Mouse (Mus musculus) liver, embryonic 14.5 days (tissue): Measurements from ENCODE around the gene Foxd3. TPM values are rescaled to one million over a fixed set of nuclear protein-coding genes. Genes with fewer than 3 reads are reported as not detected.

Experiments used
- ATAC-seq: fragments of 200-750 bp; cut with Nextera tagmentation; 2 replicates; pipeline ENCODE4 v1.8.0; 2017; ENCODE audit warnings: moderate number of reproducible peaks, mild to moderate bottlenecking, moderate library complexity; ENCODE audit not compliant: insufficient read depth
- DNase-seq, 3 experiments: peaks; one replicate each; pipeline ENCODE4 v3.0.0-alpha.2; 2012 to 2013; ENCODE audit warnings: low read depth in 3 of 3, low spot score in 3 of 3
- H3K27ac ChIP-seq: fragments of 300-500 bp; sonication (generic); 2 replicates; pipeline ENCODE4 v1.5.1; 2014; ENCODE audit warnings: moderate library complexity, mild to moderate bottlenecking, control low read depth, inconsistent platforms
- H3K27me3 ChIP-seq: fragments of 300-500 bp; sonication (generic); 2 replicates; pipeline ENCODE4 v1.6.1; 2014; ENCODE audit warnings: mild to moderate bottlenecking, low read length, moderate library complexity; ENCODE audit not compliant: control insufficient read depth, insufficient read depth
- H3K36me3 ChIP-seq: fragments of 300-500 bp; sonication (generic); replicated peaks from 2 replicates; pipeline ENCODE4 v1.6.1; 2014; ENCODE audit warnings: low read depth; ENCODE audit not compliant: control insufficient read depth, insufficient read depth
- H3K4me1 ChIP-seq, 2 experiments: fragments of 200-500 bp in 1 of 2; fragments of 300-500 bp in 1 of 2; sonication (generic) in 1 of 2; replicated peaks; 2 replicates each; pipeline ENCODE4 v1.6.1; 2012 to 2014; ENCODE audit warnings: antibody characterized with exemption in 1 of 2, inconsistent platforms in 1 of 2, low read length in 1 of 2; ENCODE audit not compliant: control insufficient read depth in 2 of 2, insufficient read depth in 2 of 2
- H3K4me2 ChIP-seq: fragments of 300-500 bp; sonication (generic); 2 replicates; pipeline ENCODE4 v1.6.1; 2014; ENCODE audit warnings: low read depth, mild to moderate bottlenecking, control low read depth, moderate library complexity
- H3K4me3 ChIP-seq, 2 experiments: fragments of 200-500 bp in 1 of 2; fragments of 300-500 bp in 1 of 2; sonication (generic) in 1 of 2; 2 replicates each; pipeline ENCODE4 v1.5.1; 2012 to 2014; ENCODE audit warnings: low read depth in 2 of 2, low read length in 2 of 2, mild to moderate bottlenecking in 2 of 2, control low read depth in 1 of 2, inconsistent platforms in 1 of 2, moderate library complexity in 1 of 2; ENCODE audit not compliant: insufficient read depth in 1 of 2
- H3K9ac ChIP-seq: fragments of 300-500 bp; sonication (generic); replicated peaks from 2 replicates; pipeline ENCODE4 v1.6.1; 2014; ENCODE audit warnings: mild to moderate bottlenecking, control low read depth, moderate library complexity
- H3K9me3 ChIP-seq: fragments of 300-500 bp; sonication (generic); 2 replicates; pipeline ENCODE4 v1.6.1; 2016; ENCODE audit warnings: low read length, mixed read lengths; ENCODE audit not compliant: control insufficient read depth
- CTCF ChIP-seq: IDR thresholded peaks from 2 replicates; pipeline ENCODE4 v1.5.1; 2016; ENCODE audit warnings: antibody characterized with exemption, low read depth, control low read depth
- EP300 ChIP-seq: IDR thresholded peaks from 2 replicates; pipeline ENCODE4 v1.6.1; 2016; ENCODE audit warnings: antibody characterized with exemption, low read depth
- WGBS: fragments of 180-500 bp; shearing (Covaris S2); extraction: QIAGEN DNeasy Blood & Tissue Kit; methylation state at CpG from one replicate; pipeline ENCODE4 v1.1.7; 2014; ENCODE audit not compliant: insufficient replicate concordance; 5-methylcytosine and 5-hydroxymethylcytosine counted together
- polyA plus RNA-seq, 2 experiments: library from polyadenylated mRNA; depleted of rRNA in 1 of 2; stranded (reverse) in 1 of 2; unstranded in 1 of 2; fragments of >200 nt; fragmentation: Nextera tagmentation in 1 of 2; extraction: Ambion mirVana in 1 of 2; gene quantifications; 2 replicates each; pipeline versions ENCODE4 v1.2.1 to v1.2.3; 2012 to 2014

Gene Foxd3
- polyA plus RNA-seq, 2 experiments, result 0.01 TPM; not detected in 1

DNA sequence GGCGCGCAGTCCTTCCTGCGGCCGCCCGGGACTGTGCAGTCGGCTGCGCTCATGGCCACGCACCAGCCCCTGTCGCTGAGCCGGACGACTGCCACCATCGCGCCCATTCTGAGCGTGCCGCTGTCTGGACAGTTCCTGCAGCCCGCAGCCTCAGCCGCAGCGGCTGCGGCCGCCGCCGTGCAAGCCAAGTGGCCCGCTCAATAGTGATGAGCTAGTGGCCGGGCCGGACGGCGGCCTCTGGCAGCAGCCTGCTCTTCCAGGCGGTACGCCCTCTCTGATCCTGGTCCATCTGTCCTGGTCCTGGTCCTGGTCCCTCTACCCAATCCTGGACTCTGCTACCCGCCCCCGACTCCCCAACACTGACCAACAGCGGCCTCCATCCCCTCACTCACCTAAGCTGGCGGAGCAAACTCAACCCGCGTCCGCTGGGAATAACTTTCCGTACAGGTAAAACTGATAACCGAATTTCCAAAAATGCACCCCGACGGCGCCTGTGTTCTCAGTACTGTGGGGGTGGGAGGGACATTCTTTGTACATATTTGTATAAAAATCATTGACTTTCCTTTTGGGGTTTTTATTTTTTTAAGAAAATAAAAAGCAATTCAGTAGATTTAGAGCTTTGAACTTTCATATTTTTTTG lies 1.9 kb downstream of the Foxd3 start:
- 3% methylated on average over 35 of the region's 41 CpGs for WGBS
- ATAC-seq (no peak), DNase-seq (no peak)
- peak overlapping the region in 1 of 2 experiments; percentile 19; a peak in 2 of 4 replicates for H3K4me3 ChIP-seq
- TF ChIP-seq CTCF (no peak), EP300 (no peak)
- H3K27ac ChIP-seq, result no peak overlapping the region
- H3K9ac ChIP-seq, result no peak overlapping the region
- H3K4me2 ChIP-seq, result no peak overlapping the region
- no peaks in the 10 kb centered on the region for H3K36me3 ChIP-seq
- H3K4me1 ChIP-seq, result no peaks in the 10 kb centered on the region
- H3K9me3 ChIP-seq, result no peaks in the 10 kb centered on the region
- H3K27me3 ChIP-seq, result peaks cover 98% of the 10 kb centered on the region

DNA sequence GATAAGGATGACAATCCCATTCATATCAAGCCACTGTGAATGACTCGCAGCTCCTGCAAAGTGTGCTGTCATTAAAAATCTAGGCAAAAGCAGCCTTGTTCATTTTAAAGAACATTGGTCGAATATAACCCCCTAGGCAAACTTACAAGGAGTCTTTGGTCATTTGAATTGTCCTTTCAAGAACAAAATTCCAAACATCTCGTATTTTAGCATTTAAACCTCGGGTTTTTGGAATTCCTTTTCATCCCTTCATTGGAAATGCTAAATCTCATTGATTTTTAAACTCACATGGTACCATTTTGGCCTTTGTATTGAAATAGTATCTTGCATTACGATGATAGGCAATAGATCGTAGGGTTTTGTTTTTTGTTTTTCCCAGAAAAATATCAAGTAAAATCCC lies 2.8 kb downstream of the Foxd3 start:
- no peaks in the 10 kb centered on the region for H3K9me3 ChIP-seq
- ATAC-seq, result no peak
- no peak for DNase-seq
- H3K4me1 ChIP-seq, result no peaks in the 10 kb centered on the region
- H3K9ac ChIP-seq, result no peak overlapping the region
- H3K4me2 ChIP-seq, result no peak overlapping the region
- WGBS, result 14% methylated on average over 6 of the region's 6 CpGs
- H3K27ac ChIP-seq, result no peak overlapping the region
- no peak for TF ChIP-seq EP300
- no peak for TF ChIP-seq CTCF
- H3K36me3 ChIP-seq, result no peaks in the 10 kb centered on the region
- peaks cover 98% of the 10 kb centered on the region for H3K27me3 ChIP-seq
- no peak overlapping the region for H3K4me3 ChIP-seq

DNA sequence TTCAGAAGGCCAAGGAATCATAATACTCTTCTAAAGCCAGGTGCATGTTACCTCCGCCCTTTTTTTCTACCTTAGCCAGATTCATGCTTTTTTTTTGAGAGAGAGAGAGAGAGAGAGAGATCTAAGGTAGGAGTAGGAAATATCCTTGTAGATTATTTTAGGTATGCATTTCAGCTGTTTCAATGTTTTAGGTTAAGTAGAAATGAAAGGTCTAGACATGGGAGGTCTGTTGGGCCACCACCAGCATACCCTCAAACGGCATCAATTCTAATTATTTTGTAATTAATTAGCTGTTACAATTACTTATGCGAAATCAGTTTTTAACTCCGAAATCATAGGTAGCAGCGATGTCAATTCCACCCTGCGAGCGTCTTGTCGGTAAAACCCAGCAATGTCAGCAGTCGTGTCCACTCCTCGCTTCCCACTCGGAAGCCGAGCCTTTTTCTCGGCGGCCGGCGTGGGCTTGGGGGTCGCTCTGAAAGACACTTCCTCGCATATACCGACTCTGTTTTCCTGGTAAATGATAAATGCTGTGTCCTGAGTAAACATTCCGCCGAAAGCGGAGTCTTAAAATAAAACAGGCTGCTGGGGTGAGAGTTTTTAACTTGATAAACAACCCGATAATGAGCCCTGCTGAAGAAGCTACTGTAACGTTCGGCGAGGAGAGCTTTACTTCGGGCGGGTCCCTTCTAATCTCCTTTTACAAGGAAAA lies 3.4 kb downstream of the Foxd3 start:
- Histone ChIP-seq H3K9ac (no peak overlapping the region), H3K27me3 (peaks cover 94% of the 10 kb centered on the region), H3K4me3 (no peak overlapping the region), H3K4me2 (no peak overlapping the region), H3K36me3 (no peaks in the 10 kb centered on the region), H3K4me1 (no peaks in the 10 kb centered on the region), H3K9me3 (no peaks in the 10 kb centered on the region), H3K27ac (no peak overlapping the region)
- no peak for ATAC-seq
- WGBS, result 3% methylated on average over 28 of the region's 28 CpGs
- no peak for TF ChIP-seq CTCF
- no peak for TF ChIP-seq EP300
- DNase-seq, result no peak

DNA sequence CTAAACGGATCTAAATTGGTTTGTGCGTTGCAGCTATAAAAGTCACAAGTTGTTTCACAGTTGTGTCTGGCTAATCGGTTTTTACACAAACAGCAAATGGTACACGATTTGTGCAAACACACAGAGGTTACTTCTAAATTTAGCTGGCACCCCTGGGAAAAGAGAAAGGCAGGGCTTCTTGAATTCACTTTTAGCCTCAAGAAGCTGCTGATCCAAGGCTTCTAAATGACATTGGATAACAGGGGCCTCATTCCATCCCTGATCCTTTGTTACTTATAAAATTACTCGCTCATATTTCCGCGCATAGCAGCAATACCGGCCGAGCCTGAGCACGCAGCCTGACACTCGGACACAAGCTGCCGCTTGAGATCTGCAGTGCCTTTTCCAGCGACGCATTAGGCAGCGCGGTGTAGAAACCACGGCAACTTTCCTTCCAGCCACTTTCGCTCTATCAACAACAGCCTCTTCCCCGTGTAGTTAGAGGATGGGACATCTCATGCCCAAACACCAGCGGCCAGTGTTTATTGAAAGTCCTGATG lies 4.0 kb downstream of the Foxd3 start:
- H3K27ac ChIP-seq, result no peak overlapping the region
- no peaks in the 10 kb centered on the region for H3K9me3 ChIP-seq
- WGBS, result 1% methylated on average over 20 of the region's 20 CpGs
- H3K36me3 ChIP-seq, result no peaks in the 10 kb centered on the region
- no peak overlapping the region for H3K4me2 ChIP-seq
- H3K27me3 ChIP-seq, result peaks cover 93% of the 10 kb centered on the region
- DNase-seq (no peak), ATAC-seq (no peak)
- TF ChIP-seq EP300 (no peak), CTCF (no peak)
- no peak overlapping the region for H3K9ac ChIP-seq
- H3K4me3 ChIP-seq, result no peak overlapping the region
- H3K4me1 ChIP-seq, result no peaks in the 10 kb centered on the region

DNA sequence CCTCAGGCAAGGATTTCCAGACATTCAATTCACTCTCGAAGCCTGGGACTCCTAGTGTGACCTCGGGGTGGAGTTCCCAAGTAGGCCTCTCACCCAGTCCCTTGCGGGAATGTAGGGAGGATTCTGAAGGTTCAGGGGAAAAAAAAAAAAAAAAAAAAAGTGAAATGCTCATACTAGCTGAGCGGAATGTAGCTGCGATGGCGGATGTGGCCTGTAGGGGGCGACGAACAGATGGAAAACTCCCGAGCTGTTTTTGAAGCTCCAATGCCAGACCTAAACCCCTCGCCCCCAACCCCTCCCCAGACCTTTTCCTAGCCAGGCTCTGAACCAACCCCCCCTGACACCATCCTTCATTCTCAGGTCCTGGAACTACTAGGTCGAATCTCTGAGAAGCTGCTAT lies 4.9 kb downstream of the Foxd3 start:
- Histone ChIP-seq H3K36me3 (no peaks in the 10 kb centered on the region), H3K9ac (no peak overlapping the region)
- under 1% methylated on average over 11 of the region's 11 CpGs for WGBS

More for the DNA sequence above, 4.9 kb downstream of the Foxd3 start:
- Histone ChIP-seq H3K9me3 (no peaks in the 10 kb centered on the region), H3K4me2 (no peak overlapping the region), H3K27ac (no peak overlapping the region), H3K4me3 (no peak overlapping the region), H3K27me3 (peaks cover 85% of the 10 kb centered on the region), H3K4me1 (no peaks in the 10 kb centered on the region)
- DNase-seq, result peak in 1 of 3 experiments; percentile 17
- TF ChIP-seq CTCF (peak; percentile 76), EP300 (no peak)
- ATAC-seq, result no peak
